Mouse (Mus musculus) c-Kit-positive CD71-negative TER-119-negative erythroid progenitor cells, embryonic 14.5 days (primary cell): ENCODE data around the gene Ppip5k1.

Experiments used
- DNase-seq: peaks from one replicate; pipeline ENCODE4 v3.0.0-alpha.2; 2013; ENCODE audit warnings: low read depth

Gene Ppip5k1

GRCm38 (mm10) chr2:121298131-121298530 is 57.1 kb downstream of the Ppip5k1 start:
- DNase-seq = no peak

- DNase-seq = no peak
These were observed 57.5 kb downstream of the Ppip5k1 start for GRCm38 (mm10) chr2:121297701-121298100.

GRCm38 (mm10) chr2:121296754-121297231 is 58.4 kb downstream of the Ppip5k1 start:
- DNase-seq = no peak

- no peak for DNase-seq
These were observed 59.3 kb downstream of the Ppip5k1 start for GRCm38 (mm10) chr2:121295608-121296571.

GRCm38 (mm10) chr2:121294753-121295607 is 60.2 kb downstream of the Ppip5k1 start:
- DNase-seq = no peak

GRCm38 (mm10) chr2:121294182-121294581 is 61.0 kb downstream of the Ppip5k1 start:
- DNase-seq = no peak

- no peak for DNase-seq
These were observed 62.7 kb downstream of the Ppip5k1 start for GRCm38 (mm10) chr2:121292316-121293013.

GRCm38 (mm10) chr2:121289730-121290540 is 65.3 kb downstream of the Ppip5k1 start:
- no peak for DNase-seq

- DNase-seq = peak; percentile 83
These were observed 66.1 kb downstream of the Ppip5k1 start, which contains the start of gene Map1a for GRCm38 (mm10) chr2:121288901-121289729. Gene Map1a (plus strand): TSS chr2:121289600.

- no peak for DNase-seq
These were observed 67.3 kb downstream of the Ppip5k1 start for GRCm38 (mm10) chr2:121287850-121288249.

GRCm38 (mm10) chr2:121271928-121272516 is 83.2 kb downstream of the Ppip5k1 start:
- no peak for DNase-seq

- peak; percentile 91 for DNase-seq
These were observed 83.8 kb downstream of the Ppip5k1 start, which contains the start of gene Trp53bp1 for GRCm38 (mm10) chr2:121271236-121271927. Gene Trp53bp1 (minus strand): TSS chr2:121271407.

- no peak for DNase-seq
These were observed 84.5 kb downstream of the Ppip5k1 start for GRCm38 (mm10) chr2:121270521-121271235.

- DNase-seq = no peak
These were observed 86.8 kb downstream of the Ppip5k1 start for GRCm38 (mm10) chr2:121268446-121268845.
